Mouse (Mus musculus) ZHBTc4 (cell line): ENCODE data around the gene Gpr55.

ENCODE experiments used
- DNase-seq: peaks from one replicate; pipeline ENCODE4 v3.0.0-alpha.2; 2011; ENCODE audit warnings: low read depth, low spot score

Gene Gpr55

DNA sequence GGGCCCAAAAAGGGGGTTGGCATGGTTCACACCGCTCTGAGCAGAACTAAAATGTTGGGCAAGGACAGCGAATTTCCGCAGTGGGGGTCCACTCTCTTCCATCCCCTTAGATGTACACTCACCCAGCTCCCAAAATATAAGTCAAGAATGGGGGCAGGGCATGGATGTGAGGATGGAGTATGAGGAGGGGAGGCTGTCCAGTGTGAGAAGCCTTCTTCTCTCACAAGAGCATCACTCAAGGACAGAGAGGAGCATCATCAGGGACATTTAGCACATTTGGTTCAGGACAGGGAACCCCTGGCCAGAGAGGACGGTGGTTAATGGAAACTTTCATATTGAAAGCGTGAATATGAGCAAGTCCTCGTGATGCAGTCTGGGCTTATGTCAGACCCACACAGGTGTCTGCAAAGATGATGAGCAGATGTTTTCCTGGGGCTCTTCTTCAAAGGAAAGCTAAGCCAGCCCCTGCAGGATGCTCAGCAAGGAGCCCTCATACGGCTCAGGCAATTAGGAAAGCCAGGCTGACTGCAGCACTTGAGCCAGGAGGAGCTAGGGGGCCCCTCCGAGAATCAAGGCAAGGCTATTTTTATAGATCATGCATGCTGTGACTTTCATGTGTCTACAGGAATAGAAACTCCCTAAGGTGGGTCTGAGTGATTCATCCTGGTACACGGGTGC lies 2.7 kb downstream of the Gpr55 start:
- no peak for DNase-seq

DNA sequence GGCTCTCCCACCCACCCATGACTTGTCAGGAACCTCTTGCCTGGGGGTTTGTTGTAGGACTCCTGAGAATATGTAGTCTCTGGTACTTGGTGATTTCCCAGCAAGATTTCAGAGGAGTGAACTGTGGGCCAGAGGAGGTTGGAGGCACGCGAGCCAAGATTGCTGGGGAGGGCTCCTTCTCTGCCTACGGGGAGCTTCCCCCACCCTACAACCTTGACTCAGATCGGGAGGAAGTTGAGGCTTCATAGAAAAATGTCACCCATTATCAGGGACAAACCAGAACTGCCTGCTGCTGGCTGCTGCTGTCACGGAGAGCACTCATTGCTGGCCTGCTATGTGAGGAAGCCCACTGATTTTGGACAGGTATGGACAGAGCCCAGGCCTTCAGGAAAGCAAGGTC lies 3.5 kb downstream of the Gpr55 start:
- no peak for DNase-seq

DNA sequence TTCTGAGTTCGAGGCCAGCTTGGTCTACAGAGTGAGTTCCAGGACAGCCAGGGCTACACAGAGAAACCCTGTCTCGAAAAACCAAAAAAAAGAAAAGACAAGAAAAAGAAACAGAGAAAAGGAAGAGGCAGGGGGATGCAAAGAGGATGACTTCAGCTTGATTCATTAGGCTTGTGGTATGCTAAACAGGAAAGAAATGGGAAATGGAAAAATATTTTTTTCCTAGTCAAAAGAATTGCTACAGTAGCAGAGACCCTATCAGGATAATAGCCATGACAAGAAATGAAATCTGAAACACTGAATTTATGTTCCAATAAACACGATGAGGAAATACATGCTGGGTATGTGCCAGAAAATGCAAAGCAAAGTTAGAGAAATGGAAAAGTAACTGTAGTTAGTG lies 5.7 kb downstream of the Gpr55 start:
- no peak for DNase-seq

DNA sequence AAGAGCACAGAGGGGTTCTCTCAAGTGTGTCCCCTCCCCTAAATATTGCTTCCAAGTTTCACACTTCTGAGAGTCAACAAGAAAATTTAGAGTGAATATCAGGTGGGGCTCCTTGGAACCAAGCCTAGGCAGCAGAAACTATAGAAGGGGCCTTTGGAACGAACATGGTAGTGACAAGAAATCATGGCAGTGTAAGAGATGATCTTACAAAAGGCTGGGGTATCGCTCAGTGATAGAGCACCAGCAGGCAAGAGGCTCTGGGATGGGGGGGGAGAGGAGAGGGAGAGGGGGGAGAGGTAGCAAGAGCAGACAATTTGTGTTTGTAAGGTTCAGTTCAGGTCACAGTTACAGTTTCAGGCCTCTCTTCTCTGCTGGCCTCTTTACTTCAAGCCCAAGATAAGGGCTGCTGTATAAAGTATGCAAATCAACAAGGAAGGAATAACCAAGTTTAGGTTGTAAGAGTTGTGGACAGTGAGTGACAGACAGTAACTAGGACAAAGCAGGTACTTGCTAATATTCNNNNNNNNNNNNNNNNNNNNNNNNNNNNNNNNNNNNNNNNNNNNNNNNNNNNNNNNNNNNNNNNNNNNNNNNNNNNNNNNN lies 11.6 kb downstream of the Gpr55 start:
- DNase-seq, result no peak

DNA sequence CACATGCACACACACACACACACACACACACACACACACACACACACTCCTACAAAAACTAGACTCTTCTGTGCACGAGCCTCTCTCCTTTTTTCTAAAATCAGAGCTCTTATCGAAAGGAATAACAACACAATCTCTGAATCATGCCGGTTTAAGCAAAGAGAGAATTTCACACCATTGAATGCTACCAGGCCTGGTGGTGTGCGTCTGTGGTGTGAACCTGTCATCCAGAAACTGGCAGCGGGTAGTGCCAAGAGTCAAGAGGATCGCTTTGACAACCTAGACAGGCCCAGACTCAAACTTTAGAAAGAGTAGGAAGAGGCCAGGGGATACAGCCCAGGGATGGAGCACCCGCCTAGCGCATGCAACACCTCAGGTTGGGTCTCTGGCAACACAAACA lies 18.5 kb downstream of the Gpr55 start:
- no peak for DNase-seq

DNA sequence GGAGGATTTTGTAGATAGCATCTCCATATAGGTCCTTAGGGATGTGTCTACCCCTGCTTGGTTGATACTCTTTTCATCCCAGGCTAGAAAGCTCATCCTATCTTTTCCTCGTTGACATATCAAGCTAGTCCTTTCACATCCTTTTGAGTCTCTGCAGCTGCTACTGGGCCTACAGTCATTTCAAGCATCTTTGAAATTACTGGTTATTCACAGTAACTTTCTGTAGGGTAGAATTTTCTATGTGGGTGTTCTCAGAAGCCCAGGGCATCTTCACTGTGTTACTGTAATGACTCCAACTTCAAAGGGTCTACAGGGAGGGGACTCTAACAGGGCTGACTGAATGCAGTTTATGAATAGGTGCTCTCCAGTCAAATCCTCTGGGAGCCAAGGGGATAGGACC lies 23.5 kb downstream of the Gpr55 start:
- no peak for DNase-seq

DNA sequence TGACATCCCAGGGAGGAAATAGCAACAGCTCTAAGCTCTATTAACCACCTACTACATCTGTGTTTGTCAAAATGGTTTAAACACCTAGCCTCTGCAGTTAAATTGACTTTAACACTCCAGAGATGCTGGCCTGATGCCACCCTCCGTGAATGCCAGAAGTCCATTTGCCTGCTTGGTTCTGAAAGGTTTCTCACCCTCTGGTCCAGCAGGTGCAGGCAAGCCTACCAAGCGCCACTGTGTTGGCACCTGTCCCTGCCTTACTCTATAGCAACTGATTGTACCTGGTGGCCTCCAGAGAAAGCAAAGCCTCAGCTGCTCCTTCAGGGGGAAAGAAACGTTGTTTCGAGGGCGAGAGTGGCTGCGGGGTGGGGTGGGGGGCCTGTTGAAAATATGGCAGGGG lies 24.5 kb downstream of the Gpr55 start:
- DNase-seq, result no peak

DNA sequence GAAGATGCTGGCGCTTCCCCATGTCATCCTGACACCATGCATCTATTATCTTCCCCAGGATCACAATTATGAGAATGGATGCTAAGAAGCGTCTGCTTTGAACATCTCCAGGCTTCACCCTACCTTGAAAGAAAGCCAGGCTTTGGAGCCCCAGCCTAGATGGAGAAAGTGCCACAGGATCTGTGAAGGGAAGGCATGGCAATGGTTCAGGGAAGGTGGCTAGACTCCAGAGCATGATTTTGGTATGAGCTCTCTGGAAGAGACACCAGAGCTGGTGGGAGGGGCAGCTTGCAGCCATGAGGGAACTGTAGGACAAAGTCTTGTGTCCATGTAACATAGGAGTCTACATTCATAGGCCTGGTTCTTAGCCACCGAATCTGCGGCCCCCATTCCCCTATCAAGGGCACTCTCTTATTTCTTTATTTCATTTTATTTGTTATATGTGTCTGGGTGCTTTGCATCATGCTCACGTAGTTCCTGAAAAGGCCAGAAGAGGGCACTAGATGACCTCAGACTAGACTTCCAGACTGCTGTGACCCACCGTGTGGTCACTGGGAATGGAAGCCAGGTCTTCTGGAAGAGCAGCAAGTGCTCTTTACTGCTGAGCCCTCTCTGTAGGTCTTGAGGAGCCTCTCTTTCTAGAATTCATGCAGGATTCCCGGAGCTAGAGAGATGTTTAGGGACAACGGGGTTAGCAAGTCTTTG lies 25.5 kb downstream of the Gpr55 start:
- DNase-seq, result peak; percentile 85

DNA sequence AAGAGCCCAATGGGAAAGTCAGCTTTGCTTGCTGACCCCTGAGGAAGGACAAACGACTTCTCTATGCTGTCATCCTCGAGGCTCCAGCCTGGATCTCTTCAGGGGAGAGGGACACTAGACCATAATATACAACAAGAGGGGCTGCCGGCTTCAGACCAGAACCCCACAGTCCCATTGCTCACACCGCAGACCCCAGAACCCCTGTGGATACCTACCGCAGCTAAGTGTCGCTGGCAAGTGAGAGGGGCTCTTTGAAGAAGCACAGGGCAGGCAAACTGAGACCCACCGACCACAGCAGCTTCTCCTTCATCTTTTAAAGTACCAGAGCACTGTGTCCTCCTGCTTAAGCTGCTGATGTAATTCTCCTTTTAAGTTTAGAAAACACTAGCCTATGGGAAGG lies 26.2 kb downstream of the Gpr55 start:
- DNase-seq, result no peak

DNA sequence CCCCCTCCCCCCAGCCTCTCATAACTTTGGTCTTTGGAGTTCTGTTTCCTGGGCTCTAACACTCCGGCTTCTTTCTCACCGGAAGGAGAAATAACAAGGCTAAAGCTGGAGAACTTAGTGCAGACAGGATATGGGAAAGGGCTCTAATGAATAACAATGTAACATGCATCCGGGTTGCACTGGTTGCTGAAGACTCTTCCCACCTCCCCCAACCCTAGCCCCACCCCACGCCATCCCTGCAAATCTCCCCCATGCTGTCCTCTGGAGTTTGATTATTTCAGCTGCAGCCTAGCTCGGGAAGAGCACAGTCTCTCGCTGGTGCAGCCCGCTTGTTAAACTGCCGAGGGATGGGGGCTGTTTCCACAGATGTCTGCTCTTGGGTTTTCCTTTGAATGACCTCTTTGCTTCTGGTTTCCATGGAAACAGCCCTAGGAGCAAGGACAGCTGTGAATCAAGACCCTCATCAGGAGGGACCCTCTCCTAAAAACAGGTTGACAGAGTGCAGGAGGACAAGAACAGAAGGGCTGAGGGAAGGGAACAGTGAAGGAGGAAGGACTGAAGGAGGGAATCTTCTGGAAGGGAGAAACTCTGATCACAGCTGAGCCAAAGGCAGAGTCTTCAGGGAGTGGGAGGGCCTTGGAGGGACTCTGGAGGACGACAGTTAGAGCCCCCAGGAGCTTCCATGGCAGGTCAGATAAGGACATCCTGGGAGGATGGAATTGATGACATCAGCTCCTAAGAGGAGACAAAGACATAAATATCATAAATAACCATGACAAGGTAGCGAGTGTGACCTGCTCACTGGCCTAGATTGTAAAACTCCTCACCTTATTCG lies 27.0 kb downstream of the Gpr55 start:
- peak; percentile 72 for DNase-seq

DNA sequence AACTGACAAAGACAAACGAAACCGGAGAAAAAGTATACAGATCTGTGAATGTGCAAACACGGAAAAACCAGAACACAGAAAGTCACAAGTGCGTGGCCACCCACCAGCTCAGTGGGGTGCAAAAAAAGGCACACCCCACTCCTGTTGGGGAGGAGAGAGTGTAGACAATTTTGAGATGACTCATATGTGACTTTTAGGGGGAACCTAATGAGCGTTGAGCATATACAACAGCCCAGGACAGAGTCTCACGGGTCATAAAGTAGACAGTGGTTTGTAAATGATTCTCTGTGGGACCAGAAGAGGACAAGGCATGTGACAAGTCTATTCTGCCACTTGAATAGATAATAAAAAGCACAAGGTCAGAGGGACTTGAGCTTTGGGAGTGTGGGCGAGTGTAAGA lies 27.6 kb downstream of the Gpr55 start:
- no peak for DNase-seq

DNA sequence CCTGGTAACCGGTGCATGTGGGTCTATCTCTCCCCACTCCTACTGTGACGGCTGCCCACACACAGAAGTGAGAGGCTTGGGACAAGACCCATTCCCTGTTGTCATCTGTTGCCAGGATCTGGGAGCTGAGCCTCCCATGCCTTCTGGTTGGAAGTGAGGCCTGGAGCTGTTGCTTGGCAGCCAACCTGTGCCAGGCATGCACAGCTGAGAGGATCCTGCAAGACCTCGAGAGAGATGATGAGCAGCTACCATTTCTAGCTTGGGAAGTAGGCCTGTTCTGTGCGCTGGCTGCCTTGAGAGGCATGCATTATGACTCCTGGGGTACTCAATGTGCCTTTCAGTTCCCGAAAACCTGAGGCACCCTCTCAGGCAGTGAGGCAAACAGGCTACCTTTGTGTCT lies 29.6 kb downstream of the Gpr55 start:
- no peak for DNase-seq

DNA sequence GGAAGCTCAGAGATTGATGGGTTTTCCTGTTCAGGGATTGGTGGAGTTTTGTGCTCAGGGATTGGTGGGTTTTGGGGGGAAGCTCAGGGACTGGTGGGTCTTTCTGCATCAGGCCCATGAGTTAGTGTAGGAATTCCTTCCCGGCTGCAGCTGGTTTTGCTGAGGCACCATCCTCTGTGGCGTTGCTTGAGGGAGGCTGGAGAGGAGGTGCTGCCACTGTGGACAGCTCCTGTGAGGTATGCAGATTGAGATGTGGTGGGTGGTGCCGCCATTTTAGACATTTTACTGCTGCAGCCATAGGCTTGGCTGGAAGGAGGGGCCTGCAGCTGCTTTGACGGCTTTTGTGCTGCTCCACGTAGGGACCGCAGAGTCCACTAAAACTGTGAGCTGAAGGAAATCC lies 31.4 kb downstream of the Gpr55 start:
- DNase-seq, result peak; percentile 65

DNA sequence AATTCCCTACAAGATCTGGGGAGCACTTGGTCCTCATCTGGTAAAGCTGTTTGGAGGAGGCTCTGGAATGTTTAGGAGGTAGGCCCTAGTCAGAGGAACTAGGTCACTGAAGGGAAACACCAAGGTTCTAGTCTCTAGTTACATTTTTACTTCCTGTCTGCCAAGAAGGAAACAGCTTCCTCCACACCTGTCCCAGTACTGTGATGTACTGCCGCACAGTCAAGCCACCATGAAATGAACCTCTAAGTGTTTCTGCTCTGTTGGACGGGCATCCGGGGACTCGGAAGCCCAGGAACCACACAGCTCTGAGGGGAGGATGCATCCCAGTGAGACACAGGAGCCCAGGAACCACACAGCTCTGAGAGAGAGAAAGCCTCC lies 32.1 kb downstream of the Gpr55 start:
- DNase-seq, result no peak

DNA sequence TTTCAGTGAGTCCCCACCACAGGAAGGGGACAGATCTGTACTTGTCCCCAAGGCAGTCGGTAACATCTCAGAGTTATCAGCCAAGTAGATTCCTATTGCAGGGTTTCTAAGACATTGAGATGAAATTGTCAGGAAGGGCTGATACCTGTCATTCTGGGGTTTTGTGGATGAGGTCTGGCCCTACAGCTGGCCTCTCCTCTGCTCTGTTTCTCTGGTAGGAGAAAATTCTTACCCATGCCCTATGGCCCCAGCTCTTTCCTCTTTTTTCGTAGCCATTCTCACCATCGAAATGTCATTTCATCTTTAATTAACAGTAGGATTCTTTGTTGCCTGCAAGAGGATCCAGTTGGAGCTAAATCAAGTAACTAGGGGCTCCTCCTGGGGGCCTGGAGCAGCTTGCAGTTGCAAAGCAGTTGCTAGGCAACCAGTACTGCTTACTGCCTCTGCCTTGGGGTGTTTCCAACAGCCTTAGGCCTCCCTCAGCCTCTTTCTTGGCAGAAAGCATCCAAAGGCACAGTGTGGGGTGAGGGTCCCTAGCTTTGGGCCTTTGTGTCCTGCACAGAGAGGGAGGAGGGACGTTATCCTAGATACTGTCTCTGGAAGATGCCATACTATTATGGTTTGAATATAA lies 32.6 kb downstream of the Gpr55 start, which contains the start of gene 4933407L21Rik:
TSS of gene 4933407L21Rik (plus strand) at position 427 of the 631 bp plus-strand sequence.
- no peak for DNase-seq

DNA sequence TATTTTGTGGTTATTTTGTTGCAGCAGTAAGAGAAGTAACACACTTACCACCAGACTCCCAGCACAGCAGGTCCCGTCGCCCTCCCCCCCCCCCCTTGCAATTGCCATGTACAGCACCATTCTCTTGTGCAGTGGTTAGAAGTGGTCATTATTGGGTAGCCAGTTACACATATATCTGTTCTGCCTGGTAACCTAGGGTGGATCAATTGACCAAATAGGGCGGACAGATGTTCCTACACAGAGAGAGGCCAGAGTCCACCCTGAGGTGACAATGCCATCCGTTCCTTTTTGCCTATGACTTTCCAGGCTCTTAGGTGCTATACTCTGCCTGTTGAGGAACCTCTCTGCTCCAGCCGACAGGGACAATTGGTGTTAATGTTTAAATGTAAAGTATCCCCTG lies 35.6 kb downstream of the Gpr55 start:
- DNase-seq, result no peak

DNA sequence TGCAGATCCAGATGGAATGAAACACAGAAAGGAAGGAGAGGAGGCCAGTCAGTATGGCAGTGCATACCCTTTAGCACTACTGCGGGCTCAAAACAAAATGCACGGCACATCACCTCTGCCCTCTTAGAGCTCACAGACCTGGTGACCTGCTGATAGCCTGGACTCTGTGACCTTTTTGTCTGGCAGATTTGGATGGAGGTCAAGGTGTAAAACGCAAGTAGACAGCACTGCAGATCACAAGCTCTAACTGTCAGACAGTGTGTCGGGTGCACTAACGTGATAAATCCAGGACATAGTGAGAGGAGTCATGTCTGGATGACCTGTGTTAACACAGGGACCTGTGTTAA lies 38.0 kb downstream of the Gpr55 start:
- no peak for DNase-seq

DNA sequence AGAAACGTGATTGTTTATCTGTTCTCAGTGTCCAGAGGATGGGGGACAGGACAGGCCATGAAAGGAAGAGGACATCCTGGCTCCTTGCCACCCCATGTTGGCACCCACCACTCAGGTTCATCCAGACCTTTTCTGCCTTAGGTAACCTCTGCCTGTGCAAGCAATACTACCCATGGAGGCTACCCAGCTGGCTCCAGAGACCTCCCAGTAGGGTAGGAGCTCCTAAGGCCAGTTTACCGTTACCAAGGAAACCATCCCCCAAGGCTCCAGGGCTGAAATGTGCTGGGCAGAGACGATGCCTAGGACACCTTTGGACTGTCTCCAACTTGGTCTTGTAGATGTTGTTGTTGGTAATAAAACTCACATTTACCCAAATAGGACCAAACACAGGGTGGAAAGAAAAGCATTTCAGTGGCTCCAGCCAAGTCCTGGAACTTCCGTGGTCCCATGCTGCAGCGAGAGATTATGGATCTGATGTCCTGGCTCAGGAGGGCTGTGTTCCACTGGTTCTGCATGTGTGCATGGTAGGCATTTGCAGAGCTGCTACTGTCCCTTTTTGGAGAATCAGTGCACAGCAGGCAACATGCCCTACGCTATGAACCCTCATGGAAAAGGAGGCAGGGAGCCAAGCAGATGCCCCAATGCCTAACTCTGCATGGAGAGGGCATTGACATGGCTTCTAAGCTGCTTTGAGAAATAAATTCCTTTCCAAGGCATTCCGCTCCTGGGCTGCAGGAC lies 38.5 kb downstream of the Gpr55 start:
- no peak for DNase-seq

DNA sequence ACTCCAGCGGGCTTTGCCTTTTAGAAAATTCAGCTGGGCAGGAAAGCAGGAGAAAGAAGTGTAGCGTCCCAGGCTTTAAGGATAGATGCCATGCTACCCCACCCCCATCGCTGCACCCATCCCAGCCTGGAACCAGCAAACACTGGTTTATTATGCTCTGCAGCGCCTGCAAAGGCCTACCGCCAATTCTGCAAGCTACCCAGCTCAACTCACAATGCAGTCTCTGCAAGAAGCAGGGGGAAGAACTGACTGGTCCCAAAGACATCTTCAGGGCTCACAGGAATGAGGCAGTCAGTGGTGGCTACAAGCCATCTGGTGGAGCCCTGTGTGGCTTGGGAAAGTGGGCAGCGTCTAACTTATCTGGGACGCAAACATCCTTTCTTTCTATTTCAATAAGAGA lies 39.1 kb downstream of the Gpr55 start:
- peak; percentile 8 for DNase-seq

DNA sequence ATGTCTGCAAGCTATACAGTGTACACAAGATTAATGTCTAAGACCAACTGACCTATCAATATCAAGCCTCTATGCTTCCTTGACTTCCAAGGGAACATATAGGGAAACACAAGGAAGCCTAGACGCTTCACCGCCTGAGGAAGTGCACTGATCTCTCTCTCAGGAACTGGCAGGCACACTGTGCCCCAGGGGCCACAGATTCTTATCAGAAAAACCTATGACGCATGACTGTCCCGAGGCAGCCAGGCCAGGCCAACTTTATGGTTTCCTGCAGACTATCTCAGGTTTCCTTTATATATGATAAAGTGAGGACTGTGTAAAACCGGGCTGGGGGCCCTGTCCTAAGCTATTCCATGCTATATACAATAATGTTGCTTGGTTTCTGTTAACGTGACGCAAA lies 41.2 kb downstream of the Gpr55 start:
- no peak for DNase-seq

DNA sequence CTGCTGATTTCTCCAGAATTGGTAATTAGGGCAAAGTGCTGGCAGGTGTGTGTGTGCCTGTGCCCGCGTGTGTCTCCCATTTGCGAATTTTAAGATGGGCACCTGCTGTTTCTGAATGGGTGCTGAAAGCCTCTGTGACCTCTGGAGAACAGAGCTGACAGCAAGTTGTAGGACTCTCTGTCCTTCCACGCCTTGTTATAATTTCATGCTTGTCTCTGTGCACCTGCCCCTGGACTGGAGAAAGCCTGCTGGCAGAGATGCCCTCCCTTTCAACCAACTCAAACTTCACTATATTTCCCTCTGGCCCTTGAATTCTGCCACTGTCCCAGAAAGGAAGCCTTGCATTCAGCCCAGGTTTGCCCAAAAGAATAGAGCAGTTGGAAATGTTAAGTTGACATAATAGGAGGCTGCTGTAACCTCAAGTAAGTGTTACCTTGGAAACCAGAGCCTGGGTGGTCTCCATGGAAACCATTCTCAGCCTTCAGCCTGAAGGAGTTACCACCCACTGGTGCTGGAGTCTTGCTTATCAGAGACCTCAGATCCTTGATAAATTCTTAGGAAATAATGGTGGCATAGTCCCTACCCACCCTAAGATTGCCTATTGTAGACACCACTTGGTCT lies 43.9 kb downstream of the Gpr55 start:
- DNase-seq, result peak; percentile 49
